27 mouse cellular contexts compared by ENCODE assay signal in the genomic region with DNA sequence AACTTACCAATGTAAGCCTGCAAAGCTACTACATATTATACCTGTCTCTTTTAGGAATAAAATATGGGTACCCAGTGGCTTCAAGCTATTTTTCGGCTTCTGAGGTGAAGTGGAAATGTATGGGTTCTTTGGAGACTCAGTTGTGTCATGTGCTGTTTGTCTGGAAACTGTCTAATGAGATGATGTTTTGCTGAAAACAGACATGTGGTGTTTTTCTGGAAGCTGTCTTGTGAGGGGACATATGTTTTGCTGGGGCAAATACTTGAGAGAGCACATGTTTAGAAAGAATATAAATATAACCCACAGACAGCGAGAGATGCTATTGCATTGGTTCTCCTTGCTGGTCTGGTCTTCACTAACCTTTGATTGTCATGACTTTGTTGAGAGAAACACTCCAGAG.
"Had no signal": no experiment of that assay in that cellular context is flagged by ENCODE, and none has a peak within 500 bp of the region (broad histone marks: within the 10 kb centered on the region; RNA-seq: fewer than 3 reads in every experiment).

No protein-coding gene starts in this region.

- ATAC-seq: hindbrain, postnatal 0 days; intestine, embryonic 16.5 days; liver, embryonic 12.5 days had no signal

- H3K27ac ChIP-seq: gastrocnemius, adult 2 months; heart, adult 2 months; heart, embryonic 13.5 days; heart, embryonic 15.5 days; hindbrain, embryonic 13.5 days; hindbrain, embryonic 15.5 days; hindbrain, postnatal 0 days; kidney, embryonic 15.5 days; kidney, postnatal 0 days; limb, embryonic 13.5 days; limb, embryonic 15.5 days; liver, embryonic 12.5 days; liver, embryonic 14.5 days had no signal

- H3K9ac ChIP-seq: heart, embryonic 13.5 days; heart, embryonic 15.5 days; hindbrain, embryonic 13.5 days; hindbrain, embryonic 15.5 days; kidney, embryonic 15.5 days; limb, embryonic 13.5 days; limb, embryonic 15.5 days; liver, embryonic 12.5 days; liver, embryonic 14.5 days had no signal

- H3K9me3 ChIP-seq: heart, embryonic 13.5 days; heart, embryonic 15.5 days; hindbrain, embryonic 13.5 days; hindbrain, embryonic 15.5 days; kidney, embryonic 15.5 days; limb, embryonic 13.5 days; limb, embryonic 15.5 days; liver, embryonic 12.5 days had no signal

- H3K27me3 ChIP-seq: heart, embryonic 13.5 days; heart, embryonic 15.5 days; hindbrain, embryonic 13.5 days; hindbrain, embryonic 15.5 days; kidney, embryonic 15.5 days; limb, embryonic 13.5 days; limb, embryonic 15.5 days; liver, embryonic 12.5 days had no signal

- H3K36me3 ChIP-seq: heart, embryonic 13.5 days; heart, embryonic 15.5 days; hindbrain, embryonic 13.5 days; hindbrain, embryonic 15.5 days; kidney, embryonic 15.5 days; limb, embryonic 13.5 days; limb, embryonic 15.5 days; liver, embryonic 12.5 days had no signal

- DNase-seq: gastrocnemius, adult 2 months; gastrocnemius, postnatal 10 days; gastrocnemius, postnatal 25 days; heart, adult 2 months; heart, postnatal 14 days; heart, postnatal 36 days; kidney, adult 11 months; kidney, adult 2 months; kidney, adult 9 months; kidney, postnatal 14 days; kidney, postnatal 36 days; layer of hippocampus, adult 9-11 months; layer of hippocampus, postnatal 36 days; left cerebral cortex, postnatal 4 days had no signal

- H3K4me1 ChIP-seq: heart, embryonic 13.5 days; heart, embryonic 15.5 days; hindbrain, embryonic 15.5 days; kidney, embryonic 15.5 days; limb, embryonic 15.5 days; liver, embryonic 12.5 days had no signal

- H3K4me2 ChIP-seq: heart, embryonic 11.5 days; heart, embryonic 13.5 days; heart, embryonic 15.5 days; hindbrain, embryonic 13.5 days; hindbrain, embryonic 15.5 days; kidney, embryonic 15.5 days; limb, embryonic 13.5 days; limb, embryonic 15.5 days; liver, embryonic 12.5 days had no signal

- H3K4me3 ChIP-seq: gastrocnemius, adult 2 months; heart, adult 2 months; heart, embryonic 13.5 days; heart, embryonic 15.5 days; hindbrain, embryonic 13.5 days; hindbrain, embryonic 15.5 days; kidney, embryonic 15.5 days; limb, embryonic 13.5 days; limb, embryonic 15.5 days; liver, embryonic 12.5 days had no signal
